Mouse (Mus musculus) adrenal gland, postnatal 25 days (tissue): ENCODE results near the gene Stat1. TPM values are rescaled to one million over a fixed set of nuclear protein-coding genes. Genes with fewer than 3 reads are reported as not detected.

Experiments
- DNase-seq: peaks from one replicate; pipeline ENCODE4 v3.0.0; 2021; ENCODE audit warnings: mixed read lengths
- total RNA-seq: library from RNA; stranded (reverse); gene quantifications from 2 replicates; pipeline ENCODE4 v1.2.3, GENCODE M21; 2021

Stat1 gene
- total RNA-seq, 1 experiment from 2014 or later, result 94.5 TPM

DNA sequence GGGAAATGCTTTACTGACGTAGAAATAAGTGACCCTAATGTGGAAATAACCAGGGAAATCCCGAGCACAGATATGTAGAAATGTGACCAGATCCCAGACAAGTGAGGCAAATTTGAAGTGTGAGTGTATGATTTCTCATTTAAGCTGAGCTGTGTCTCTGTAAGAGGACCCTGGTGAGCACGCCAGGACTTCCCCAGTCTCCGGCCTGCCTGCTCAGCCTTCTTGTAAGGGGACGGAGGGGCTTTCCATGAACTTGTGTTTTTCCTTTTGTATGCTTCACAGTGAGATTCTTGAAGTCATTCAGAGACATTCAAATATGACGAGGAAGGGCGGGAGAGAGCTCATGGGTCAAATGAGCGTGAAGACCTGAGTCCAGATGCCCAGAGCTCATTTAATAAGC, 14.0 kb downstream of the Stat1 start:
- no peak for DNase-seq

DNA sequence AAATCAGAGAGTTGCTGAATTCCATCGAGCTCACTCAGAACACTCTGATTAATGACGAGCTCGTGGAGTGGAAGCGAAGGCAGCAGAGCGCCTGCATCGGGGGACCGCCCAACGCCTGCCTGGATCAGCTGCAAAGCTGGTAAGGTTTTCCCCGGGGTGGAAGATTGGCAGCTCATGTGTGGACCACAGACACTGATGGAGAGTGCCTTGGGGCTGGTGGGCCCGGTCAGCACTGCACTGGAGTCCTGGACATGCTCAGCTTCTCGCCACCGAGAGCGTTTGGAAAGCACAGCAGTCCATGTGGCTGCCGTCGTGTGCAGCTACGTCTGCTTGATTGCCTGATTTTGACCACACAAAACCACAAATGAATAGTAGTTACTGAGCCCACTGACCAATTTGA, 18.1 kb downstream of the Stat1 start:
- DNase-seq, result no peak

DNA sequence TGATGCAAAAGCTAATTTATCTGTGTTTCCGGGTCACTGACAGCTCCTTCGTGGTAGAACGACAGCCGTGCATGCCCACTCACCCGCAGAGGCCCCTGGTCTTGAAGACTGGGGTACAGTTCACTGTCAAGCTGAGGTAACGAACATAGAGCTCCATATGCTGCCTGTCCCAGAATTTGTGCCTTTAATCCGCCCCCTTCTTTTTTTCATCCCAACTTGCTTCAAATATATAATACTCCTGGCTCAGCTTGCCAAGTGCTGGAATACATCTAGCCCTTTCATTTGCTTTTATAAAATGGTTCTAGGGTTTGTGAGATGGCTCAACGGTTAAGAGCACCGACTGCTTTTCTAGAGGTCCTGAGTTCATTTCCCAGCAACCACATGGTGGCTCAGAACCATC, 21.3 kb downstream of the Stat1 start:
- DNase-seq, result no peak

DNA sequence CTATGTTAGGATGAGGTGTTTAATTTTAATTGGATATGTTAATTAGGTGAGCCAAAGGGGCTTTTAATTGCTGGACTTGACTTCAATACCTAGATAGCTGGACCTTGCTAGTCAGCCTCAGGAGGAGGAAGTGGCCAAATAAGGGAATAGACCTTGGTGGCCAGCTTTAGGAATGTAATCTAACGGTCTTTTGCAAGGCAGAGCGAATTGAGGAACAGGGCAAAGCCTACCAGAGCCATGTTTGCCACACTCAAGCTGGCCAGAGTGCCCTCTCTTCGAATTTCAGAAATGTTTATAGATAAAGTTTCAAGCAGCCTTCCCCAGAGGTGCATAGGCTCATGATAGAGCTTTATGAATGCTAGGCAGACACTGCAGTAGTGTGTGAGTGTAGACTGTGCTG, 22.2 kb downstream of the Stat1 start:
- no peak for DNase-seq

DNA sequence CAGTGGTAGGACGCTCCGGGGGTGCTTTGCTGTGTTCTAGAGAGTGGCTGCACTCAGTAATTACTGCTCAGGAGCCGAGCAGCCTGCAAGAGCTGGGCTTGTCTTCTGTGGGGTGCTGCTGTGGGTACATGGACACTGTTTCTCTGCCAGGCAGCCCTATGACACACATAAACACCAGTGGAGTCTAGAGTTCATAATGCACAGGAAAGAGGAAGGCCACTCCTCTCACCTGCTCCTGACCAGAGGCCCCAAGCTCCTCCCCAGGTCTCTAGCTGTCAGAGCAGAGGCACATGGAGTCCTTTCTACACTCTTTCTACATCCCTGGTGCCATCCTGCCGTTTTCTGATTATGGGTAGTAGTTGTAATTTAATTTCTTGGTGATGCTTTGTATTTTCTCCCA, 22.9 kb downstream of the Stat1 start:
- no peak for DNase-seq

DNA sequence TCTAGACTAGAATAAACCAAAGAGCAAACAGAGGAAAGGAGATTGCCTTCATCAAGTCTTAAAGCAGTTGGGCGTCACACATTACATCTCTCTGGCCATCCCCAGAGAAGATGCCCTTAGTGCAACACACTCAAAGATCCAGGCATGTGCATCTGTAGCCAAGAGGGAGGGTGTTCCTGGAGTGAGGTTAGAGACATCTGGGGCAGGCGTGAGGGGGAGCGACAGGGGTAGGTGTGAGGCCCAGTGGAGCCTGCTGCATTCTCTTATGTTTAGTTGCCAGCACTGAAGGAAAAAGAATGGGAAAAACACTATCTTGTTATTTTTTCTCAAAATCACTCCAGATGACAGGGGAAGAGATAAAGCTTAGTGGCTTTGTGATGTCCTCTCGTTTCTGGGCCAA, 24.0 kb downstream of the Stat1 start:
- DNase-seq, result no peak

DNA sequence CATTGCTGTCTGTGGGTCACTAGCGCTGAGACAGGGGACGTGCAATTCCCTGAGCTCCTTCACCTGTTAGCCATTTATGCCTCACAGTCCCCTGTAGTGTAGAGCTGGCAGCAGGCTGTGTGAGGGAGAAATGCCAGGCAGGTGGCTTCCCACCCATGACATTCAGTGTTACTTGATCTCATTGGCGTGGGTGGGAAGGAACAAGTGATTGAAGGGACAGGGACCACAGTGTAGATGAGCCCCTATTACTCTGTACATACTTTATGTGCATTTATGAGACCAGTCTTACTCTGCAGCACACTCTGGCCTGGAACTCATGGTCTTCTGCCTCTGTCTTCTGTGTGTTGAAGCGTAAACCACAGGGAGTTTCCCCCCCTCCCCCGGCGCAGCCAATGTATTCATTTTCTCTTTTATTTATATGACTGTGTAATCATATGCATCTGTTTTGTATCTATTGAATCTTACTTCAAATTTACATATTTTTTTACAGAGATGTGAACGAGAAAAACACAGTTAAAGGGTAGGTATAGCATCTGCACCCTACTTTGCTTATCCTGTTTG, 24.4 kb downstream of the Stat1 start:
- DNase-seq, result no peak

DNA sequence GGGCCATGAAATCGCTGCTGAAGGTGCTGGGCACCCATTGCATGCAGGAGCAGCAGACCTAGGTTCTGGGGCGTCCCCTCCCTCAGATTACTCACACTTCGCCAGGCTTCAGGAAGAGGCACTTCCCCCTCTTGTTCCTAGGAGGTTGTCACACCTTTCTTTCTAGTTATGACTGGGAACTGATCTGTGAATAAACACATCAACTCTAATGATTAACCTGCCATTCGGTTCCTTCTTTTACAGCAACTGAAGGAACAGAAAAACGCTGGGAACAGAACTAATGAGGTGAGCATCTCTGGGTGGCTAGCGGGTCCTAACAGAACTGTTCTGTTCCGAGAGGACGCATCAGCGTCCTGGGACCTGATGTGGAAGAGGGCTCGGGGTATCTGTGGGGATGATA, 25.7 kb downstream of the Stat1 start:
- no peak for DNase-seq

DNA sequence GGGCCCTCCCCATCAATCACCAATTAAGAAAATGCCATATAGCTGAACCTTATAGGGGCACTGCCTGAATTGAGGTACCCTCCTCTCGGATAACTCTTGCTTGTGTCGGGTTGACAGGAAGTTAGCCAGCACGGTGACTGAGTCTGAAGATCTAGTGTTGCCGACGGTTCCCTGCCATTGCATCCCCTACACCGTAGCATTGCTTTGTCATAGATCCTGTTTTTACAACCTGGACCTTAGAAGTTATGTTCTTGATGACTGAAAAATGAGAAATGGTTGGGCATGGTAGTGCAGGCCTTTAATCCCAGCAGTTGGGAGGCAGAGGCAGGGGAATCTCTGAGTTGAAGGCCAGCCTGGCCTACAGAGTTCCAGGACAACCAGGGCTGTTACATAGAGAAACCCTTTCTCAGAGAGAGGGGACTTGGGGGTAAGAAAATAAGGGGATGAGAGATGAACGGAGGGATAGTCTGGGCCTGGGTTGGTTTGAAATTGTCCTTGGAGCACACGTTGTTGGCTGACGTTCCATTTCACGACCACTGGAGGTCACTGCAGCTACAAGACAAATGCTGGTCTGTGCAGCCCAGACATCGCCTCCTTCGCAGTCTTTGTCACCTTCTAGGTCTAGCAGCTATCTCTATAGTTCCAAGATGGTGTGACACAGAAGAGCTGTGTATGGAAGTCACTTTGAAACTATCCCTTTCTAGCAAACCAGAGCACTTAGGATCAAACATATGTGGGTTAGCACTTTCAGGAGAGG, 27.2 kb downstream of the Stat1 start:
- DNase-seq, result peak; percentile 32

DNA sequence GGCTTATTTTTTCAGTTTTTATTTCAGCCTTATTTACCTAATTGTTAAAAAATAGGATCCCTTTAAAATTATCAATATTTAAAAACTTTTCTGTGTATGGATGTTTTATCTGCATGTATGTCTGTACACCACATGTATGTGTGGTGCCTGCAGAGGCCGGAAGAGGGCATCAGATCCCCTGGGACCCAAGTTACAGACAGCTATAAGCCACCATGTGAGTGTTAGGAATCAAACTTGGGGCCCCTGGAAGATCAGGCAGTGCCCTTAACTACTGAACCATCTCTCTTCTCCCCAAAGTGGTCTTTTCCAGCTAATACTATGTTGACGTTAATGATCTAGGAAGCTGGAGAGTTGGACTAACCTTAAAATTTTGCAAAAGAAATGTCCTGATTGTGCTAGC, 28.2 kb downstream of the Stat1 start:
- no peak for DNase-seq

DNA sequence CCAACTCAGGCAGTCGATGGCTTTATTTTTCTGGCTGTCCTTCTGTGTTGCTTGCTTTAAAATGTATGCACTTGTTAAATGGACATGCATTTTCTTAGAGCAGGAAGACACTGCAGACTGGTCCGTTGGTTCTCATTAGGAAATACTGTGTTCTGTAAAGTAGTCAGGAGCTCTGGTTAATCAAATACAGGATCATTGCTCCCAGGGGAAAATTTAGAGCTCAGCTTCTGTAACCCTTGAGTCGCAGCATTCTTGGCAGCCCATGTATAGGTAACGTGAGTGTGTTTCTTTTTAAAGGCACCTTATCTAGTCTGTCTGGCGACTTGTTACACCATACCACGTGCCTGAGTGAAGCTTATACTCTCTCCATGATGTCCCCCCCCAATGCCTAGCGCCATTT, 28.9 kb downstream of the Stat1 start:
- DNase-seq, result no peak

DNA sequence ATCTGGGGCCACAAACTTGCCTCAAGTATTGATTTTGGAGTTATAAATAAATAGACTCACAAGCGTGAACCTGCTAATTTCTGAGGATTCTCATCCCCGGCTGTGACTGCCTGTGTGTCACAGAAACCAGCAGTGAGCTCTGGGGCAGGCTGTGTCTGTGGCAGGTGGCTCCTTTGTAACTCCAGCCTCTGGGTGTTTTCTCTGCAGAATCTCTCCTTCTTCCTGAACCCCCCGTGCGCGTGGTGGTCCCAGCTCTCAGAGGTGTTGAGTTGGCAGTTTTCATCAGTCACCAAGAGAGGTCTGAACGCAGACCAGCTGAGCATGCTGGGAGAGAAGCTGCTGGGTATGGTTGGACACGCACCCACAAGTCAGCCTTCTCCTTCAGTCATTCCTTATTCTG, 29.5 kb downstream of the Stat1 start:
- DNase-seq, result no peak

DNA sequence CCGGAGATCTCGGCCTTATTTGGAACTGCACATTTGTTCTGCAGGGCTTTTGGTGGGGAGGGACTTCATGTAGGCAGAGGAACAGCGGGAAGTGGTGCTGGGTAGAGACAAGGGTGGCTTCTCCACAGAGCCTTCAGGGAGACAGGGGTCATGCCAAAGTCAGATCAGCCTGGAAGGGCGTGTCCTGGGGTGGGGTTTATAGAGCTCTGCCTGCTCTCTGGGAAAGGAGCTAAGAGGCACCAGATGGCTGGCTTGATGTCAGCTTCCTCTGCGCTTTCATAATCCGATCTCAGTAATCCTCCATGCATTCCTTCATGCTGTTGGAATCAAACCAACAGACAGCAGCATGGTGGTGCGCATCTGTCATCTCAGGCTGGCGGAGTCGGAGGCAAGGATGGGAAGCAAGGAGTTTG, 30.7 kb downstream of the Stat1 start:
- no peak for DNase-seq

DNA sequence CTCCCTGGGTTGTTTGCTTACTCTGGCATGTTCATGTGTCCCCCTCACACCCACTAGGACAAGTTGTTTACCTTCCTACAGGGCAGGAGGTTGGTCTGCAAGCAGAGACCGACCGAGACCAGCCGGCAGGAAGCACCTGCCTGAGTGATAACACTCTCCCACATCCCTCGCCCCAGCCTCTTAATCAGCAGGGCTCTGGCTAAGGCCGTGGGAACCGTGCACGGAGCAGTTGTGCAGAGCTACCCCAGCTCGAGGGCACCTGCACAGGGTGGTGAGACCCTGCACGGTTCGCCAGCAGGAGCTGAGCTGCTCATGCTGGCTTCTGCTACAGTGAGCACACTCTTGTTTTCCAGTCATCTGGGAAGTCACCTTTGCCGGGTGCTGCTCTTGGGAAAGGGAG, 31.4 kb downstream of the Stat1 start:
- DNase-seq, result no peak

DNA sequence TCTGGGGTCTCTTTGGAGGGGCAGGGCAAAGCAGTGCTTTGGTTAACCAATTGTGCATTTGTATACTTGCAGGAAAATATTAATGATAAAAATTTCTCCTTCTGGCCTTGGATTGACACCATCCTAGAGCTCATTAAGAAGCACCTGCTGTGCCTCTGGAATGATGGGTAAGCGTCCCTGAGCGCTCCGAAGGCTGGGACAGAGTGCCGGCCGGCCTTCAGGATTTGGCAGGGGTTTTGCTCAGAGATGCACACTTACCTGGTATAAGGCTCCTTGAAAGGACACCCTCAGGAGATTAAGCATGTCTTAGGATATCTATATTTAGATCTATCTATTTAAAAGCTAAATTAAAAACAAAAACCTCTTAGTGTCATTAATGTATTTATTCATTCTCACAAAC, 31.9 kb downstream of the Stat1 start:
- DNase-seq, result no peak

DNA sequence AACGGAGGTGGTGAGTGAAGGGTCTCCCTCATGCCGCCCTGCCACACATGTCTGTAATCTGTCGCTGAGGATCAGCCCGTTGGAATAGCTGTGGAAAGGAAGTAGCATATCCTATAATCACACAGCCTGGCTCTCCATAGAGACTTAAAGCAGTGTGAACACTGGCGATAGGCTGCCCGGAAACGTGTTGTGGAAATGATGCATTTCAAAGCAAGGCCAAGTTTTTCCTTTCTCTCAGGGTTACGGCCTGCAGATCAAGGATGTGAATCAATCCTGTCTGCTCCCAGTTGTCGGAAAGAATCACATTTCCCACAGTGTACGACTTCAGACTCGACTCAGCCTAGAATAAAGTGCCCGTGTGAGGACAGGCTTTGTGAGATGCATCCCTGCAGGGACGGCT, 33.1 kb downstream of the Stat1 start:
- DNase-seq, result no peak

DNA sequence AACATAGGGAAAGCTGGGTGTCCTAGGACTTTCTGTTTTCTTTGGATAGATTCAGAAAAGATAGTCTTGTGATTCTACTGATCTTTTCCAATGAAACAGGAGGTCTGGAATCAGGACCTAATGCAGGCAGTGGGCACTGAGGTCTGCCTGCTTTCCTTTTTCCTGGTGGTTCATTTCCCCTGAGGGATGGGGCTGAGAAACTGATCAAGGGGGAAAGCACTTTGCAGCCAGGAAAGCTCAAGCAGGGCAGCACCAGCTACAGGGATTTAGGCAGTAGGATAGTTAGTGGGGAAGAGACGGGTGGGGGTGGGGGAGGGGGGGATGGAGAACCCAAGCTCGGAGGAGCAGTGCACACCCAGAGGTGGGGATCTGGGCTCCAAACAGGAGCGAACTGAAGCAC, 33.7 kb downstream of the Stat1 start:
- no peak for DNase-seq

DNA sequence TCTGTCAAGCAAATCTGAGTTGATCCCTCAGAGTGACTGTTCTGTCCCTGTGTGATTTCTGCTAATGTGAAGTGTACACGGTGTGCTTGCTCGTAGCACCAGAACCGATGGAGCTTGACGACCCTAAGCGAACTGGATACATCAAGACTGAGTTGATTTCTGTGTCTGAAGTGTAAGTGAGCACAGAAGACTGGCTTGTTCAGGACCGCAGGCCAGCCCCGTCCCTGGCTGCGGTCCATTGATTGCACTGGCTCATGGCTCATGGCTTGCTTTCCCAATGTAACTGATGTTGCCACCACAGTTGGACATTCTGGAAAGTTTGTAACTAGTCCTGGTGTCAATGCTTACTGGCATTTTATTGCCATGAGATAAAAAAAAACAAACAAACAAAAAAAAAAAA, 35.6 kb downstream of the Stat1 start:
- DNase-seq, result peak; percentile 46

DNA sequence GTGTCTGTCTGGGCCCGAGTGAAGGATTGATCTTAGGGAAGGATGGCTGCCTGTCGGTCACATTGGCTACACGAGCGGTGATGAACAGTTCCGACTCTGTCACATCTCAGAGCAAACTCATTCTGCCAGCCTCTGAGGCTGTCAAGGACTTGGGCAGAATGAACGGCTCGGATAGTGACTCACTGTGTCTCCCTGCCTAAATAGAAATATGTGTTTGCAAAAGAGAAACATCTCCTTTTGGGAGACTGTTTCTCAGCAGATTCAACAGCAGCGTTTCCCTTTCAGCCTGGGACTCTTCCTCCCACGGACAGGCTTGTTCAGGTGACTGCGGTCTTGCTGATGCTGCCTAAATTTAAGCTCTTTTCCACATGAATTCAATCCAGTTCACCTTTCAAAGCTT, 37.1 kb downstream of the Stat1 start:
- DNase-seq, result peak; percentile 18

DNA sequence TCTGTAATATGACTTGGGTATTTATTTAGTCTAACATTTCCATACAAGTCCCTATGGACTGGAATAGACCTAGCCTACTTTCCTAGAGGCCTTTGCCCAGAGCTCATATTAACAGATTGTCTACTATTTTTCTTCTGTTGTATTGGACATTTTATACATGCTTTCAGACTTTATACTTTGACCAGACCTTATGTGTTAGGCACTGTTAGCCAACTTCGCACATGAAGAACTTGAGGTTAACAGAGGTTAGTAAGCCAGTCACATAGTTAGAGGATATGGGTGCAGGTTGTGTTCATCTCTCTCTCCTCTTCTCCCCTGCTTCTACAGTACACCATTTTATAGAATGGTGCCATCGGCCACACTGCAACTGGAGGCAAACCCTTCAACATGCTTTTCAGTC, 38.8 kb downstream of the Stat1 start:
- no peak for DNase-seq

DNA sequence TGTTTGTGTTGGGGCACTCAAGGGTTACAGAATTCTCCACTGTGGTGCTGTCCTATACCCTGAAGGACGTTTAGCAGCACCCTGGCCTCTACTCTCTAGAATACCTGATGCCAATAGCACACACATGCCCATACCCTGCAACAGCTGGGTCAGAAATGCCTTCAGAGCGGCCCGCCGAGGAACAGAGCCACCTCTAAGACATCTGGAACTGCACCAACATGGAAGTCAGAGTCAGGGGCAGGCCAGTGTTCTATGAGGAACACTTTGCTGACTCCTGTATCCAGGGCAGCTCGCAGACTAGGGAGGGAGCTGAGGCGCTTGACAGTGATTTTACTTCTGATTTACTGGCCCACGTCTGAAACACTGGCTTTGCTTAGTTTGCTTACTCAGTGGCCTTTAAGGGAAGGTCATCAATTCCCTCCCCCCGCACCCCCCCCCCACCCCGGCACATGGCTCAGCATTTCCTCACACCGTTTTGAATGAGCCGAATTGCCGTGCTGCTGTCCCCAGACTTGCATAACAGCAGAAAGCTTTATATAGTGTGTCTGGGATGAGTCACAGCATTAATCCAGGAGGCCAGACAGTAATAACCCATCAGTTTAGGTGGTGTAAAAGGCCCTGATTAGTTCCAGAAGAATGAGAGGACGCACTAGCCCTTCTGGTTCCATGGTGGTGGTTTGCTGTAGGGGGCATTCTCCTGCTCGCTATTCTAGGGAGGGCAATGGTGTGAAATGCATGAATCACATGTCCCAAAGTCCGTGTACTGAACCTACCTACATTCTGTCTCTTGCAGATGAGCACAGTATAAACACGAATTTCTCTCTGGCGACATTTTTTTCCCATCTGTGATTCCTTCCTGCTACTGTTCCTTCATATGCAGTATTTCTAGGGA, 39.5 kb downstream of the Stat1 start:
- DNase-seq, result peak; percentile 15

DNA sequence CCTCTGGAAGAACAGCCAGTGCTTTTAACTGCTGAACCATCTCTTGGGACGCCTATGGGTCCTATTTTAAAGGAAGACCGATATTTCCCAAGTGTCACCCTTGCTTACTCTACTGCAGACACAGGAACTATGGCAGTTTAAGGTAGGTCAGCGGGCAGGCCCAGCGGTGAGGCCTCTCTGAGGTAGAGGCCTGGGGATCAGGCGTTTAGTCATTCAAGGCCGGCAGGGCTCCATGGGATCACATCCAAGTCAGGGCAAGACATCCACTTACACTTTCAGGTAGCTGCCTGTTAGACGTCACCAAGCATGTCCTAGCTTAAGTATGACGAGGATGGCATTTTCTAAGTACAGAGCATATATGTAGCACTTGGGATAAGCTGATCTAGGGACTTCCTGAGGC, 41.9 kb downstream of the Stat1 start:
- no peak for DNase-seq

DNA sequence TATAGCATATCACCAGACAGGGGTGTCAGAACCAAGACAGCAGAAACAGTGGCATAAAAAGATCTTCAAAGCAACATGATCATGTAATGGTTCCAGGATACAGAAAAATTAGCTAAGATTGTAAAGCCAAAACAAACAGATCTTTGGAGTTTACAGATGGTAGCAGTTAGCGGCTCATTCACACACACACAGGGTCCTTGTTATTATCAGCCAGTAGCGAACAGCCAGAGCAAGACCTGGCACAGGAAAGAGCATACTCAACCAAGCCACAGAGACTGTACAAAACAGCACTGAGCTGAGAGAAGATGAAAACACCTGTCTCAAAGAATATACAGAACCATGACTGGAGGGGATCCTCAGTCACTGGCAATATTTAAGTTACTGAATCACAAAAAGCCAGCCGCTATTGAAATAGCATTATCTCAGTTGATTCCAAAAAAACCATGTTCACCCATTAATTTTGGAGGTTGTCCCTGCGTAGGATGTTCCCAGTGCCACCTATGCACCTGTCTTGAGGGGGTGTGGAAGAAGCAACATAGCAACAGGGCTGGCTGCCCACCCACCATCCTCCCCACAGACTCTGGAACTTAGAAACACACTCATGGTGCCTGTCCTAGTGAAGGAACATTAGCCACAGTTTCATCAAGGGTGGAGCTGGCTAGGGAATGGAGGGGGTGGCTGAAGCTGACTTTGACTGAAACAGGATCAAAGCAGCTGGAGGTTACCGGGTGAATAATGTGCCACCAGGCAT, 44.6 kb downstream of the Stat1 start:
- no peak for DNase-seq
